Mouse (Mus musculus) C2C12 (cell line): Measurements from ENCODE around the gene Palld.

Experiments used
- CEBPB ChIP-seq: IDR thresholded peaks from one replicate; pipeline ENCODE4 v1.6.1; 2011; ENCODE audit warnings: low read depth, mild to moderate bottlenecking, control low read depth, moderate library complexity
- CTCF ChIP-seq: IDR thresholded peaks from one replicate; pipeline ENCODE4 v1.5.1; 2011; ENCODE audit not compliant: control insufficient read depth, insufficient read depth, insufficient read length
- MAX ChIP-seq: IDR thresholded peaks from one replicate; pipeline ENCODE4 v1.6.1; 2011; ENCODE audit warnings: mild to moderate bottlenecking, control low read depth

DNA sequence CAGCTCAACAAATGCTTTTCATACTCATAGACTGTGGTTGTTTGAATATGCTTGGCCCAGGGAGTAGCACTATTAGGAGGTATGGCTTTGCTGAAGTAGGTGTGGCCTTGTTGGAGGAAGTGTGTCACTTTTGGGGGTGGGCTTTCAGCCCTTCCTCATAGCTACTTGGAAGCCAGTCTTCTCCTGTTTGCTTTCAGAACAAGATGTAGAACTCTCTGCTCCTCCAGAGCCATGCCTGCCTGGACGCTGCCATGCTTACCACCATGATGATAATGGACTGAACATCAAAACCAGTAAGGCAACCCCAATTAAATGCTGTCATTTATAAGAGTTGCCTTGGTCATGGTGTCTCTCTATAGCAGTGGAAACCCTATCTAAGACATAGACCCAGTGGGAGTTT is 217.2 kb downstream of the Palld start:
- TF ChIP-seq CEBPB: no peak
- TF ChIP-seq CTCF: no peak
- no peak for TF ChIP-seq MAX
